ENCODE assay signal across 21 mouse cellular contexts in the genomic region with DNA sequence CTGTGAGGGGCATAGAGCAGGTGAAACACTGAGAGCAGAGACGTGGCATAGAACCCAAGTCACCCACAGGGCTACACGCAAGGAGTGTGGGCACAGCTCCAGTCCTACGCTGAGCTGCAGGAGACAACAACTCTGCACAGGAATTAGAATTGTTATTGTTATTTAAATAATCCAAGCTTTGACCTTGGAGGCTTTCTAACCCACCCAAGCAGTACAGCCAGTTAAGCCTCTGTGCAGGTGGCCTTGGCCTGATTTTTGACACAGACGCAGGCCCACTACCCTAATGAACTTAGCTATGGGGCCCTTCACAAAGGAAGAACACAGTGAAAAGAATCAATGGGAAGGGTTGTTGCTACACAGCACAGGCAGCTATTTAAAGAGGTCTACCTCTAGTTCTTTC.
DNase-seq lines count a peak whose midpoint lies in the region; TF ChIP-seq lines count a peak whose summit lies in the region.
"Had no signal": no experiment of that assay in that cellular context is flagged by ENCODE, and none has a peak within 500 bp of the region (broad histone marks: within the 10 kb centered on the region; RNA-seq: fewer than 3 reads in every experiment).

No protein-coding gene starts in this region.

- no peaks in the 10 kb centered on the region for H3K27me3 ChIP-seq in kidney, adult 2 months (replicated peaks; ENCODE audit: control insufficient read depth, insufficient read depth, low read length)
- H3K27me3 ChIP-seq: embryonic facial prominence, embryonic 13.5 days; forebrain, embryonic 15.5 days; hindbrain, embryonic 12.5 days; hindbrain, embryonic 15.5 days had no signal

- DNase-seq in cerebellum, postnatal 14 days = peak; percentile 36 to 40
- no peak for DNase-seq in cerebellum, postnatal 4 days (ENCODE audit: low spot score in 2 of 2)
- peak; percentile 9 for DNase-seq in kidney, adult 2 months
- no peak for DNase-seq in kidney, adult 11 months
- peak; percentile 73 for DNase-seq in ZHBTc4 (ENCODE audit: low read depth, low spot score)
- no peak for DNase-seq in adrenal gland, postnatal 14 days
- no peak for DNase-seq in adrenal gland, postnatal 36 days
- DNase-seq: adrenal gland, adult 2 months; adrenal gland, postnatal 25 days; cerebellum, adult 9-10 months; embryo, embryonic 11 days; gastrocnemius, postnatal 25 days; heart, adult 2 months; kidney, adult 9 months had no signal

- H3K4me3 ChIP-seq in kidney, adult 2 months (ENCODE audit: insufficient read depth, low read depth, low read length) = no peak overlapping the region
- H3K4me3 ChIP-seq: embryonic facial prominence, embryonic 10.5 days; embryonic facial prominence, embryonic 13.5 days; erythroblast, embryonic 14.5 days; forebrain, embryonic 12.5 days; forebrain, embryonic 15.5 days; heart, adult 2 months; hindbrain, embryonic 12.5 days; hindbrain, embryonic 15.5 days had no signal

- H3K4me1 ChIP-seq in kidney, adult 2 months (ENCODE audit: control insufficient read depth, insufficient read depth, low read length) = no peaks in the 10 kb centered on the region
- H3K4me1 ChIP-seq: forebrain, embryonic 15.5 days; hindbrain, embryonic 12.5 days had no signal

- H3K36me3 ChIP-seq in kidney, adult 2 months (ENCODE audit: control insufficient read depth, insufficient read depth, low read length) = no peaks in the 10 kb centered on the region
- H3K36me3 ChIP-seq: embryonic facial prominence, embryonic 10.5 days; embryonic facial prominence, embryonic 13.5 days; forebrain, embryonic 12.5 days; forebrain, embryonic 15.5 days; hindbrain, embryonic 12.5 days; hindbrain, embryonic 15.5 days had no signal

- 64% methylated on average over 4 of the region's 4 CpGs for WGBS in kidney, adult 2 months

- no peak overlapping the region for H3K27ac ChIP-seq in kidney, adult 2 months (ENCODE audit: insufficient read depth, low read depth, low read length)
- H3K27ac ChIP-seq: embryonic facial prominence, embryonic 10.5 days; embryonic facial prominence, embryonic 13.5 days; forebrain, embryonic 12.5 days; forebrain, embryonic 15.5 days; heart, adult 2 months; hindbrain, embryonic 12.5 days; hindbrain, embryonic 15.5 days had no signal

- no peak for TF ChIP-seq CTCF in kidney, adult 2 months (conservative IDR thresholded peaks at IDR 0.05; ENCODE audit: insufficient read depth, insufficient read length, low read depth, low read length)

- no peak for TF ChIP-seq POLR2A in kidney, adult 2 months (IDR thresholded peaks at IDR 0.05; ENCODE audit: low read depth, low read length)

Comparison
In these comparisons a context has a peak if more than half of its experiments do, and no peak if none do; other contexts are left out.
1. DNase-seq: peak in cerebellum, postnatal 14 days (2 of 2), kidney, adult 2 months (single experiment) and ZHBTc4 (single experiment); none in cerebellum, postnatal 4 days (0 of 2), kidney, adult 11 months (single experiment), adrenal gland, postnatal 14 days (single experiment) and adrenal gland, postnatal 36 days (0 of 2).